Mouse (Mus musculus) ES-Bruce4 (cell line): Measurements from ENCODE around the gene Tmem174. TPM values are rescaled to one million over a fixed set of nuclear protein-coding genes. Genes with fewer than 3 reads are reported as not detected.

Experiments used
- H3K27ac ChIP-seq: 2 replicates; pipeline ENCODE4 v1.5.1; 2012; ENCODE audit warnings: low read length, inconsistent platforms; ENCODE audit not compliant: insufficient read depth
- H3K27me3 ChIP-seq: 2 replicates; pipeline ENCODE4 v1.6.1; 2012; ENCODE audit warnings: mild to moderate bottlenecking, low read length, inconsistent platforms; ENCODE audit not compliant: control insufficient read depth, poor library complexity, insufficient read depth, severe bottlenecking
- H3K36me3 ChIP-seq: 2 replicates; pipeline ENCODE4 v1.6.1; 2012; ENCODE audit warnings: inconsistent platforms, mild to moderate bottlenecking, low read length, moderate library complexity; ENCODE audit not compliant: control insufficient read depth, poor library complexity, insufficient read depth, severe bottlenecking
- H3K4me1 ChIP-seq: one replicate; pipeline ENCODE4 v1.8.1; 2011; ENCODE audit warnings: low read length; ENCODE audit not compliant: control insufficient read depth, insufficient read depth
- H3K4me3 ChIP-seq: 2 replicates; pipeline ENCODE4 v1.5.1; 2011; ENCODE audit warnings: low read depth, mild to moderate bottlenecking, low read length
- H3K9ac ChIP-seq: 2 replicates; pipeline ENCODE4 v1.6.1; 2012; ENCODE audit warnings: low read depth, mild to moderate bottlenecking, inconsistent platforms; ENCODE audit not compliant: poor library complexity, severe bottlenecking
- H3K9me3 ChIP-seq: replicated peaks from 2 replicates; pipeline ENCODE4 v1.6.1; 2012; ENCODE audit warnings: mild to moderate bottlenecking, low read length, inconsistent platforms; ENCODE audit not compliant: control insufficient read depth, poor library complexity, insufficient read depth, severe bottlenecking
- CTCF ChIP-seq: IDR thresholded peaks from one replicate; pipeline ENCODE4 v1.8.1; 2011; ENCODE audit warnings: low read depth, low read length
- EP300 ChIP-seq: IDR thresholded peaks from 2 replicates; pipeline ENCODE4 v1.6.1; 2011; ENCODE audit warnings: low read depth, low read length; ENCODE audit not compliant: insufficient read depth
- POLR2A ChIP-seq: IDR thresholded peaks from one replicate; pipeline ENCODE4 v1.8.1; 2011; ENCODE audit warnings: low read length; ENCODE audit not compliant: insufficient read depth
- polyA plus RNA-seq: library from polyadenylated mRNA; stranded (reverse); fragments of >200 nt; gene quantifications from 2 replicates; pipeline ENCODE4 v1.2.4, GENCODE M21; 2011; ENCODE audit warnings: low read depth; ENCODE audit not compliant: missing spikeins, insufficient read depth, insufficient read length

Tmem174 gene
- polyA plus RNA-seq, 1 experiment = not detected

DNA sequence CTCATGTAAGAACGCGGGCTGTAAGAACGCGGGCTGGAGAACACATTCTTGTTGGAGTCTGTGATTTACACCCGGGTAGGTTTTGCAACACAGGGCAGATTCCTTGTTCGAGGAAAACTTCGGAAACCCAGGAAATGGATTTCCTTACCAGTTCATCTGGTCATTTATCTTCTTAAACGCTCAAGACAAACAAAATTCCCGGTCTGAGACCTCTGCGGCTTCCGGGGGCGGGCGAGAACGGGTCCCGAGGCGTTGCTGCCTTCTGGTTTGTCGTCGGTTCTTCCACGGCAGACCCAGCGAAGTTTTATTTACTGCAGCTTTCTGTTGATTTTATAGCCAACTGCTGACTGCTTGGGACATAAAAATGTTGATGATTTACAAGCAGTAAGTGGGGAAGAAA is 10.5 kb downstream of the Tmem174 start:
- Histone ChIP-seq H3K9me3 (no peaks in the 10 kb centered on the region), H3K4me1 (peaks cover 2% of the 10 kb centered on the region), H3K4me3 (no peak overlapping the region), H3K27me3 (no peaks in the 10 kb centered on the region), H3K27ac (no peak overlapping the region), H3K9ac (no peak overlapping the region), H3K36me3 (no peaks in the 10 kb centered on the region)
- TF ChIP-seq EP300 (no peak), CTCF (no peak), POLR2A (no peak)

DNA sequence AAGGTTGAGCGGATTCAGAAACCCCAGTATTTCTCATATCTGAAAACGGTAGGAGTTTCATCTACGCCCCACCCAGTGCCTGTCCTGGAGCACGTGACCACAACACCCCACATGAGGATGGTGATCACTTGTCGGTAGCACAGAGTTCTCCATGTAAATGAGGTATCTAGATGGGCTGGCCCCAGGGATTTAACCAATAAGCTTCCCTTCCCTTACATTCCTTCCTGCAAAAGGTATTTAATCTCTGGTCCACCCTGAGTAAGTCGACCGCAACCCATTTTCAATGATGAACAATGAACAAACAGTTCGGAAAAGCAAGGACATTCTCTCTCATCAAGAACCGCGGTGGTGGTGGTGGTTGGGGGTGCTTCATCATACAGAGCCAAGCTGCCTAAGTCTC is 12.7 kb downstream of the Tmem174 start:
- Histone ChIP-seq H3K9ac (no peak overlapping the region), H3K4me1 (peaks cover 2% of the 10 kb centered on the region), H3K36me3 (no peaks in the 10 kb centered on the region), H3K4me3 (no peak overlapping the region), H3K27ac (no peak overlapping the region), H3K9me3 (no peaks in the 10 kb centered on the region), H3K27me3 (no peaks in the 10 kb centered on the region)
- no peak for TF ChIP-seq POLR2A
- TF ChIP-seq EP300 = no peak
- TF ChIP-seq CTCF = no peak

DNA sequence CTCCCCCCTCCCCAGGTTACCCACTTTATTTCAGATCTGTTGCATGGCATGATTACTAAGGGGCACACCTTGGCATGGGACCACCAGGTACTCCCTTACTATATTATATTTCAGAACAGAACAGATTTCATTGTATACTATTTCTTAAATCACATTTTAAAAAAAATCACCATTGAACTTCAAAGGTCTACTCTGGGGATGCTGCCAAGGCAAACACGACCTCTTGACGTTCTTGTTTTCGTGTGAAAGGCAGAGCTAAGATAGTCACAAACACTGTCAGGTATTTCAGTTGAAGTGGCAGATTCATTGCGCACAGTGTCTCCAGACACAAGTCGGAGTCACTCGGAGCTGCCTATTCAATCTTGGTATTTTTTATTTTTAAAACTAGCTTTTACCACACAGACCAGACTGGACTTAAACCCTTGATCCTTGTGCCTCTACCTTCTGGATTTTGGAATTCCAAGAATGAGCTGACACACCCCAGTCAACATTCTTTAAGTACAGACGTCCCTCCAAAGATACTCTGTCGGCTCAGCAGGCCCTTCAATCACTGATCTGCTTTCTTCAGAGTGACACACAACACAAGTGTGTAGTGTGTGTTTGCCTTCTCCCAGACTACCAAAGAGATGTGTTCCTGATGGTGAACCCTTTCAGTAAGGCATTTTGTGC is 14.2 kb downstream of the Tmem174 start:
- no peaks in the 10 kb centered on the region for H3K36me3 ChIP-seq
- H3K27me3 ChIP-seq = no peaks in the 10 kb centered on the region
- no peaks in the 10 kb centered on the region for H3K9me3 ChIP-seq
- TF ChIP-seq CTCF (no peak), POLR2A (no peak), EP300 (no peak)
- H3K9ac ChIP-seq = no peak overlapping the region
- H3K4me3 ChIP-seq = no peak overlapping the region
- peaks cover 2% of the 10 kb centered on the region for H3K4me1 ChIP-seq
- no peak overlapping the region for H3K27ac ChIP-seq

DNA sequence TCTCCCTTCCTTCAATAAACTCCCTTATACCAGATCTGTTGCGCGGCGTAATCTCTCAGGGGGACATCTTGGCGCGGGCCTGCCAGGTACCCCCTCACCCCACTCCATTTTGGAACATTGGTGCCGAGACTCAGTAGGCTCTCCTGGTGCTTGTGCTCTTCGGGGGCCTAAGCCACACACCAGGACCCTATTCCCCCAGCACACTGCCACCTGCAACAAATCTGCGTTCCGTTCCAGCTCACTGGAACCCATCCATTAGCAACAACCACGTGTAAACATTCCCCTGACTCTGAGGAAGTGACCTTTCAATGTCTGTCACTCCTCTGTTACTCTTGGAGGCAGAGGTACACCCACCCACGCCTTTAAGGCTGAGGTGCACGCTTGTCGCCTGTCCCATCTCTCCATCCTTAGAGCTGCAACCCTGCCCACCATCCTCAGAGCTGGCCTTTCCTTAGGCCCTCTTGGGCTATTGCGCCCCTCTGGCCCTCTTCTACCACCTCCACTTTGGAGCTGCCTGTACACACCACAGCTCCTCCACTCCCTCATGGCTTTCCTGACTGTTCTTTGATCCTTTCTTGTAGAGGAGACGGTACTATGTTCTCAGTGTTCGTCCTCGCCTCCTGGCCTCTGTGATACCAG is 19.7 kb downstream of the Tmem174 start:
- Histone ChIP-seq H3K4me3 (no peak overlapping the region), H3K27ac (no peak overlapping the region), H3K27me3 (no peaks in the 10 kb centered on the region), H3K9me3 (no peaks in the 10 kb centered on the region), H3K9ac (no peak overlapping the region), H3K36me3 (no peaks in the 10 kb centered on the region), H3K4me1 (no peaks in the 10 kb centered on the region)
- TF ChIP-seq POLR2A (no peak), EP300 (no peak), CTCF (no peak)

DNA sequence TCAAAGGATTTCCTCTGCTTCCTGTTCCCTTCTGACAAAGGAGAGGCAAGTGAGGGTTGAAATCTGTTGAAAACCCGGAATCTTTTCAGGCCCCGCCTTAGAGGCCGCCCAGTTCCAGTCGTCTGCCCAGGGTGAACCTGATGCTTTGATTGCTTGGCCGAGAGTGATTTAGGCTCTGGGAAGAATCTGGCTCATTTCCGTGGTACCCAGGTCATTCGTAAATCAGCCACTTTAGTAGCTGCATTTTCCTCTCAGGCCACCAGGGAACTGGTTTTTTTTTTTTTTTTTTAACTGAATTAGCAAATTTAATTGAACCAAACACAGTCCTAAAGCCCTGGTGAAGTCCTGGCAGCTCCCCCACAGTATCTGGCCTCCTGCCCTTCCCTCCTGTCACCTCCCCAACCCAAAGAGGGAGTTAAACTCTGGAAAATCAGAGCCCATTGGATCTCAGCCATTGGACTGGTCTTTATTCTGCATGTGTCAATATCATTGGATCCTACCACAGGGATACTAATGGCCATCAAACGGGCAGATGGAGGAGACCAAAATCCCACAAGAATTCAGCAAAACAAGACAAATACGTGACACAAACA is 29.2 kb downstream of the Tmem174 start:
- H3K4me1 ChIP-seq = no peaks in the 10 kb centered on the region
- H3K9ac ChIP-seq = no peak overlapping the region
- no peaks in the 10 kb centered on the region for H3K9me3 ChIP-seq
- H3K27ac ChIP-seq = no peak overlapping the region
- no peak overlapping the region for H3K4me3 ChIP-seq
- H3K27me3 ChIP-seq = no peaks in the 10 kb centered on the region
- TF ChIP-seq CTCF = no peak
- H3K36me3 ChIP-seq = no peaks in the 10 kb centered on the region

DNA sequence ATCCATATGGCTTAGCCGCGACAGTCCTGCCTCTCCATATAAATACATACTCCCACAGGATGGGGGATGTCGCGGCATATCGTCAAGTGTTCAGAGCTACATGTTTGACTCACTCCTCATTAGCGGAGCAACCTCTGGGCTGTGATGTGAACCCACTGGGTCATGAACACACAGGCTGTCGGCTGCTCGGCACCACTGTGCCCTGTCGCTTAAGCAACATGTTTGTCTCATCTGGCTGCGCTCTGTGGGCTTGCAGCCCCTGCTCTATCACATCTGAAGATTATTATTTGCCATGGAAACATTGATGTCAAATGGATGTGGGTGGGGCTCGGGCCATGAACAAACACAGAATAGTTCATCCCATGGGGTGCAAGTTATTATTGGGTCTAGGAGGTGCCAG is 33.4 kb downstream of the Tmem174 start:
- no peak overlapping the region for H3K27ac ChIP-seq
- no peak overlapping the region for H3K9ac ChIP-seq
- no peak overlapping the region for H3K4me3 ChIP-seq
- no peak for TF ChIP-seq CTCF
- no peak for TF ChIP-seq POLR2A
- no peak for TF ChIP-seq EP300
- no peaks in the 10 kb centered on the region for H3K4me1 ChIP-seq
- no peaks in the 10 kb centered on the region for H3K36me3 ChIP-seq
- no peaks in the 10 kb centered on the region for H3K27me3 ChIP-seq
- H3K9me3 ChIP-seq = no peaks in the 10 kb centered on the region
